Mouse (Mus musculus): ENCODE data around the gene Gm5862. TPM values are rescaled to one million over a fixed set of nuclear protein-coding genes. Genes with fewer than 3 reads are reported as not detected.
"Not testable (repeated sequence)": the region's sequence is repeated elsewhere in the genome, so short reads cannot be mapped to it uniquely, and the experiment has no call there.

The Gm5862 gene
- not detected for total RNA-seq (2021)

GRCm38 (mm10) chr5:26022816-26023215, at the start of gene Gm5862:
Gene Gm5862, minus strand, starts transcription at chr5:26022916.
- intact Hi-C loops (cut with DNase I), result not testable (repeated sequence)

GRCm38 (mm10) chr5:26070716-26071115, 48.0 kb upstream of the Gm5862 start:
- no peak for DNase-seq
- intact Hi-C loops (cut with DNase I), result no loop called here

More at GRCm38 (mm10) chr5:26022816-26023215, at the start of gene Gm5862:
- not testable (repeated sequence) for DNase-seq

GRCm38 (mm10) chr5:26058481-26058880, 35.8 kb upstream of the Gm5862 start, which contains the start of gene Gm7347:
Gene Gm7347, minus strand, starts transcription at chr5:26058581.
- DNase-seq; intact Hi-C loops (cut with DNase I): not testable (repeated sequence)

- DNase-seq; intact Hi-C loops (cut with DNase I): not testable (repeated sequence)
Observed at GRCm38 (mm10) chr5:26039458-26039857, 16.7 kb upstream of the Gm5862 start, which contains the start of gene Speer4a. Gene Speer4a, minus strand, starts transcription at chr5:26039558.

GRCm38 (mm10) chr5:26007697-26008096, 15.0 kb downstream of the Gm5862 start:
- DNase-seq; intact Hi-C loops (cut with DNase I): not testable (repeated sequence)

GRCm38 (mm10) chr5:26006937-26007695, 15.6 kb downstream of the Gm5862 start:
- intact Hi-C loops (cut with DNase I); DNase-seq: not testable (repeated sequence)

GRCm38 (mm10) chr5:26004698-26005097, 18.0 kb downstream of the Gm5862 start, which contains the start of gene Gm1979:
Gene Gm1979, minus strand, starts transcription at chr5:26004798.
- DNase-seq; intact Hi-C loops (cut with DNase I): not testable (repeated sequence)

GRCm38 (mm10) chr5:25988550-25988949, 34.2 kb downstream of the Gm5862 start, which contains the start of gene Gm21698:
Gene Gm21698, minus strand, starts transcription at chr5:25988650.
- DNase-seq; intact Hi-C loops (cut with DNase I): not testable (repeated sequence)

- DNase-seq; intact Hi-C loops (cut with DNase I): not testable (repeated sequence)
Observed at GRCm38 (mm10) chr5:25972563-25972962, 50.2 kb downstream of the Gm5862 start, which contains the start of gene Gm21680. Gene Gm21680, minus strand, starts transcription at chr5:25972663.

Other genes with a start within 250 kb of the Gm5862 start
- gene Gm21663, start 80.5 kb downstream of the Gm5862 start, total RNA-seq (2021), result not detected
- gene Gm21671, start 68.5 kb downstream of the Gm5862 start, total RNA-seq (2021), result not detected
- not detected for gene Gm21680, start 50.3 kb downstream of the Gm5862 start, total RNA-seq (2021)
- gene Gm21698, start 34.3 kb downstream of the Gm5862 start, total RNA-seq (2021), result under 1 TPM in 1 of 2 experiments, not detected in 1; 0.60 TPM
- gene Gm1979, start 18.1 kb downstream of the Gm5862 start, total RNA-seq (2021), result not detected
- gene Speer4a, start 16.6 kb upstream of the Gm5862 start, total RNA-seq (2021), result not detected
- gene Gm7347, start 35.7 kb upstream of the Gm5862 start, total RNA-seq (2021), result not detected
- gene Gm10471, start 66.4 kb upstream of the Gm5862 start, total RNA-seq (2021), result not detected
- not detected for gene 5031410I06Rik, start 82.4 kb upstream of the Gm5862 start, total RNA-seq (2021)
- under 1 TPM in 1 of 2 experiments, not detected in 1; 0.08 TPM for gene Gm10220, start 98.5 kb upstream of the Gm5862 start, total RNA-seq (2021)
- gene Gm7361, start 234.8 kb upstream of the Gm5862 start, total RNA-seq (2021), result not detected